Mouse (Mus musculus) forelimb bud, embryonic 11.5 days (tissue): ENCODE results near the gene Phgdh.

Experiments used
- DNase-seq: peaks from one replicate; pipeline ENCODE4 v3.0.0-alpha.2; 2012; ENCODE audit warnings: low read depth, low spot score

Gene Phgdh

GRCm38 (mm10) chr3:98348106-98348505, 8.3 kb upstream of the Phgdh start:
- no peak for DNase-seq

GRCm38 (mm10) chr3:98343235-98343634, 3.4 kb upstream of the Phgdh start:
- DNase-seq, result no peak

- DNase-seq, result no peak
These were observed 1.2 kb upstream of the Phgdh start for GRCm38 (mm10) chr3:98340818-98341594.

- peak; percentile 33 for DNase-seq
These were observed 589 bp downstream of the Phgdh start for GRCm38 (mm10) chr3:98339097-98339705.

GRCm38 (mm10) chr3:98338584-98339041, 1.2 kb downstream of the Phgdh start:
- peak; percentile 64 for DNase-seq

GRCm38 (mm10) chr3:98336661-98337654, 2.8 kb downstream of the Phgdh start:
- DNase-seq, result peak; percentile 60

- no peak for DNase-seq
These were observed 3.9 kb downstream of the Phgdh start for GRCm38 (mm10) chr3:98335886-98336285.

GRCm38 (mm10) chr3:98335331-98335730, 4.5 kb downstream of the Phgdh start:
- no peak for DNase-seq

GRCm38 (mm10) chr3:98334010-98334409, 5.8 kb downstream of the Phgdh start:
- DNase-seq, result no peak

GRCm38 (mm10) chr3:98324235-98324634, 15.6 kb downstream of the Phgdh start:
- DNase-seq, result no peak

- no peak for DNase-seq
These were observed 17.6 kb downstream of the Phgdh start for GRCm38 (mm10) chr3:98322209-98322608.

- no peak for DNase-seq
These were observed 20.6 kb downstream of the Phgdh start for GRCm38 (mm10) chr3:98319190-98319589.

GRCm38 (mm10) chr3:98317143-98317542, 22.6 kb downstream of the Phgdh start:
- peak; percentile 32 for DNase-seq

- DNase-seq, result no peak
These were observed 24.6 kb downstream of the Phgdh start for GRCm38 (mm10) chr3:98315181-98315580.

GRCm38 (mm10) chr3:98313294-98314155, 26.3 kb downstream of the Phgdh start:
- no peak for DNase-seq

GRCm38 (mm10) chr3:98312867-98313266, 26.9 kb downstream of the Phgdh start:
- DNase-seq, result peak; percentile 70

- DNase-seq, result no peak
These were observed 29.3 kb downstream of the Phgdh start for GRCm38 (mm10) chr3:98310456-98310855.

- no peak for DNase-seq
These were observed 31.2 kb downstream of the Phgdh start for GRCm38 (mm10) chr3:98308606-98309005.

GRCm38 (mm10) chr3:98301761-98302160, 38.0 kb downstream of the Phgdh start:
- no peak for DNase-seq

GRCm38 (mm10) chr3:98300266-98300665, 39.5 kb downstream of the Phgdh start:
- no peak for DNase-seq
